Mouse (Mus musculus): ENCODE results near the gene Meltf.
A peak's percentile ranks its signal among the peaks of the same experiment; 100 is the strongest.

GRCm38 (mm10) chr16:31918248-31918724, 39.7 kb downstream of the Meltf start:
- TF ChIP-seq CTCF (IDR thresholded peaks at IDR 0.05; ENCODE audit: low read depth), result peak; percentile 87
- TF ChIP-seq EP300 (IDR thresholded peaks at IDR 0.05; ENCODE audit: low read depth), result no peak
